Mouse (Mus musculus) kidney, embryonic 14.5 days (tissue): ENCODE data around the gene Prss12. TPM values are rescaled to one million over a fixed set of nuclear protein-coding genes. Genes with fewer than 3 reads are reported as not detected.

Experiments
- ATAC-seq: fragments of 200-750 bp; cut with Nextera tagmentation; 2 replicates; pipeline ENCODE4 v1.8.0; 2017; ENCODE audit warnings: moderate number of reproducible peaks, mild to moderate bottlenecking, moderate TSS enrichment, moderate library complexity; ENCODE audit not compliant: low FRiP score, low TSS enrichment
- H3K27ac ChIP-seq: fragments of 300-500 bp; sonication (generic); 2 replicates; pipeline ENCODE4 v1.5.1; 2014; ENCODE audit warnings: low read depth, mild to moderate bottlenecking, low read length, moderate library complexity, mixed read lengths
- H3K27me3 ChIP-seq: fragments of 300-500 bp; sonication (generic); 2 replicates; pipeline ENCODE4 v1.6.1; 2014; ENCODE audit warnings: mild to moderate bottlenecking, low read length; ENCODE audit not compliant: control insufficient read depth, insufficient read depth
- H3K36me3 ChIP-seq: fragments of 300-500 bp; sonication (generic); 2 replicates; pipeline ENCODE4 v1.6.1; 2014; ENCODE audit warnings: low read length, mixed read lengths; ENCODE audit not compliant: control insufficient read depth, insufficient read depth
- H3K4me1 ChIP-seq: fragments of 300-500 bp; sonication (generic); 2 replicates; pipeline ENCODE4 v1.6.1; 2014; ENCODE audit warnings: low read length, mixed read lengths; ENCODE audit not compliant: control insufficient read depth, insufficient read depth
- H3K4me2 ChIP-seq: fragments of 300-500 bp; sonication (generic); replicated peaks from 2 replicates; pipeline ENCODE4 v1.6.1; 2014; ENCODE audit warnings: low read depth, mild to moderate bottlenecking, low read length
- H3K4me3 ChIP-seq: fragments of 300-500 bp; sonication (generic); 2 replicates; pipeline ENCODE4 v1.5.1; 2014; ENCODE audit warnings: mild to moderate bottlenecking, low read length
- H3K9ac ChIP-seq: fragments of 300-500 bp; sonication (generic); 2 replicates; pipeline ENCODE4 v1.6.1; 2014; ENCODE audit warnings: low read depth, mild to moderate bottlenecking, low read length, moderate library complexity
- H3K9me3 ChIP-seq: fragments of 300-500 bp; sonication (generic); 2 replicates; pipeline ENCODE4 v1.6.1; 2016; ENCODE audit warnings: low read length; ENCODE audit not compliant: control insufficient read depth
- WGBS: fragments of 180-500 bp; shearing (Covaris S2); extraction: QIAGEN DNeasy Blood & Tissue Kit; methylation state at CpG from one replicate; pipeline ENCODE4 v1.1.7; 2014; 5-methylcytosine and 5-hydroxymethylcytosine counted together
- polyA plus RNA-seq: library from polyadenylated mRNA; unstranded; fragments of >200 nt; fragmentation: Nextera tagmentation; extraction: Ambion mirVana; gene quantifications from 2 replicates; pipeline ENCODE4 v1.2.1, GENCODE M21; 2014

Prss12 gene
- 2.3 and 2.9 TPM in 2 replicates for polyA plus RNA-seq

GRCm38 (mm10) chr3:123446708-123447537 is at the start of gene Prss12:
TSS of gene Prss12 (plus strand) at chr3:123446913.
- H3K27ac ChIP-seq: no peak within 1 kb of the TSS
- peak within 1 kb of the TSS; percentile 65 for H3K9ac ChIP-seq
- H3K36me3 ChIP-seq: no peaks in the 10 kb centered on the region
- peaks cover 9% of the 10 kb centered on the region for H3K27me3 ChIP-seq
- peak; percentile 80 for ATAC-seq
- peak within 1 kb of the TSS; percentile 100 for H3K4me2 ChIP-seq
- no peaks in the 10 kb centered on the region for H3K9me3 ChIP-seq
- H3K4me3 ChIP-seq: peak within 1 kb of the TSS; percentile 68
- under 1% methylated on average over 68 of the region's 84 CpGs for WGBS
- H3K4me1 ChIP-seq: 0 out of 2 replicates have a peak, but pooled peaks cover 6% of the 10 kb centered on the region

DNA sequence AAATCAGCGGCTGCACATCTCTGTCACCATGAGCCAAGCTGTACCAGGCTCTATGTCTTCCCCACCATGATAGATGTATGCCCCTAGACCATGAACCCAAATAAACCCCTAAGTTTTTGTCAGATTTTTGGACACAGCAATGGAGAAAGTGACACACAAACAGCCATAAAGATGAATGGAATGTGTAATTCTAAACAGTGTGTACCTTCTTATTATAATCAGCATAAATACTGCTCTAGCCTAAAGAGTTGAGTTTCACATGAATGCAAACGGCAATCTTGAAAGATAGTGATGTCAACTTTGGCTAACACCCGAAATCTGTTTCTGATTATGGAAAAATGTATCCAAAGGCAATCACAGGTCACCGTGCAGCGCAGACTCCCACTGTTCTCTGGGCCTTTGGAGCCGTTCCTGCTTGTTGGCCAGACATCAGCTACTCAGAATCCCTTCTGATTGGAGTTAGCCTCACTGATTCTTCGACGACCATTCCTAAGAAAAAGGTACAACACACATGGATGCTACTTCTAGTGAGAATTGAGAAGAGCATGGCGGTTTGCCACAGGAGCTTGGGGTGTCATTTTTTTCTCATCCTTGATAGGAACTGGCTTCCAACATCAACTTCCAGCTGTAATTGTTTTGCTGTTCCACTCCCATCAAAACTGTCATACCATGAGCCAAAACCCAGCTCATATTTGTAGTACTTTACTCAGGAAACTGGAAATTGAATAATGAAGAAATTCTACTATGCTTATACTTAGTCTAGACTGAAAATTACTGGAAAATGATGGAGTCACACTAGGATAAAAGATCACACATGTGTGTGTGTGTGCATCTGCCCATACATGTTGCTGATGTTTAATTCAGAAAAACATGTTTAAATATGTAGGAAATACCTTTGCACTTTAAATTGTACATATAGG is 48.9 kb upstream of the Prss12 start:
- Histone ChIP-seq H3K27ac (no peak overlapping the region), H3K36me3 (no peaks in the 10 kb centered on the region), H3K4me1 (no peaks in the 10 kb centered on the region), H3K4me2 (no peak overlapping the region), H3K27me3 (no peaks in the 10 kb centered on the region; the same call in 1 of the 2 replicates), H3K4me3 (no peak overlapping the region), H3K9me3 (no peaks in the 10 kb centered on the region), H3K9ac (no peak overlapping the region)
- WGBS: 80% methylated on average over 9 of the region's 9 CpGs
- no peak for ATAC-seq

DNA sequence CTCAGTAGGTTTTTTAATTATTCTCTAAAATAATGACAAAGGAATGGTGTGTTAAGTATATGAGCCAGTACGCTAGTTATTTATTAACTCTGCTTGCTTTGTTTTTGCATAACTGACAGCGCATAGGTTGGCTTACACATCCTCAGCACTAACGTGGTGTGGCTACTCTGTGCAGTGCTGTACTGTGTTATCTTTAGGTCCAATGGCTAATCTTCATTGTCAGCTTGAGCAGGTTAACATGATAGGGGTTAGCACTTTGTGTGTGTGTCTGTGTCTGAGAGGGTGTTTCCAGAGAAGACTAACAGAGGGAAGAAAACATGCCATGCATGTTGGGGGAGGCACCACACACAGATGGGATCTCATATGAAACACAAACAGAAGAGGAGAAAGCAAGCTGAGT is 41.8 kb upstream of the Prss12 start:
- H3K9ac ChIP-seq: no peak overlapping the region
- H3K27ac ChIP-seq: no peak overlapping the region
- no peak overlapping the region for H3K4me2 ChIP-seq
- no peaks in the 10 kb centered on the region for H3K36me3 ChIP-seq
- H3K9me3 ChIP-seq: no peaks in the 10 kb centered on the region
- ATAC-seq: no peak
- WGBS: 72% methylated on average over 3 of the region's 3 CpGs
- H3K27me3 ChIP-seq: no peaks in the 10 kb centered on the region
- H3K4me1 ChIP-seq: no peaks in the 10 kb centered on the region
- no peak overlapping the region for H3K4me3 ChIP-seq

GRCm38 (mm10) chr3:123411821-123412578 is 34.7 kb upstream of the Prss12 start:
- peak overlapping the region; percentile 71; the same call in 1 of the 2 replicates for H3K27ac ChIP-seq
- H3K36me3 ChIP-seq: no peaks in the 10 kb centered on the region
- no peak overlapping the region for H3K9ac ChIP-seq
- ATAC-seq: peak; percentile 57; the same call in 1 of the 2 replicates
- no peaks in the 10 kb centered on the region for H3K27me3 ChIP-seq
- WGBS: 67% methylated on average over 6 of the region's 6 CpGs
- H3K4me1 ChIP-seq: no peaks in the 10 kb centered on the region
- no peak overlapping the region for H3K4me3 ChIP-seq
- H3K4me2 ChIP-seq: no peak overlapping the region
- H3K9me3 ChIP-seq: peaks cover 4% of the 10 kb centered on the region; the same call in 1 of the 2 replicates

- no peaks in the 10 kb centered on the region for H3K36me3 ChIP-seq
- WGBS: 55% methylated on average over 5 of the region's 5 CpGs
- H3K27ac ChIP-seq: no peak overlapping the region
- no peaks in the 10 kb centered on the region for H3K4me1 ChIP-seq
- H3K4me2 ChIP-seq: no peak overlapping the region
- H3K9me3 ChIP-seq: peaks cover 4% of the 10 kb centered on the region; the same call in 1 of the 2 replicates
- H3K4me3 ChIP-seq: no peak overlapping the region
- ATAC-seq: no peak; the same call in 1 of the 2 replicates
- no peak overlapping the region for H3K9ac ChIP-seq
- no peaks in the 10 kb centered on the region for H3K27me3 ChIP-seq
Observed at GRCm38 (mm10) chr3:123413173-123413572, 33.5 kb upstream of the Prss12 start.

GRCm38 (mm10) chr3:123425647-123426046 is 21.1 kb upstream of the Prss12 start:
- Histone ChIP-seq H3K27me3 (no peaks in the 10 kb centered on the region), H3K4me1 (no peaks in the 10 kb centered on the region), H3K27ac (no peak overlapping the region), H3K9me3 (no peaks in the 10 kb centered on the region), H3K4me2 (no peak overlapping the region), H3K4me3 (no peak overlapping the region), H3K9ac (no peak overlapping the region), H3K36me3 (no peaks in the 10 kb centered on the region)
- ATAC-seq: no peak
- 63% methylated on average over 2 of the region's 2 CpGs for WGBS

GRCm38 (mm10) chr3:123428005-123428404 is 18.7 kb upstream of the Prss12 start:
- Histone ChIP-seq H3K36me3 (no peaks in the 10 kb centered on the region), H3K4me2 (no peak overlapping the region), H3K4me3 (no peak overlapping the region), H3K4me1 (no peaks in the 10 kb centered on the region), H3K9ac (no peak overlapping the region), H3K9me3 (no peaks in the 10 kb centered on the region), H3K27me3 (no peaks in the 10 kb centered on the region), H3K27ac (no peak overlapping the region)
- ATAC-seq: no peak
- WGBS: 55% methylated on average over 4 of the region's 4 CpGs

DNA sequence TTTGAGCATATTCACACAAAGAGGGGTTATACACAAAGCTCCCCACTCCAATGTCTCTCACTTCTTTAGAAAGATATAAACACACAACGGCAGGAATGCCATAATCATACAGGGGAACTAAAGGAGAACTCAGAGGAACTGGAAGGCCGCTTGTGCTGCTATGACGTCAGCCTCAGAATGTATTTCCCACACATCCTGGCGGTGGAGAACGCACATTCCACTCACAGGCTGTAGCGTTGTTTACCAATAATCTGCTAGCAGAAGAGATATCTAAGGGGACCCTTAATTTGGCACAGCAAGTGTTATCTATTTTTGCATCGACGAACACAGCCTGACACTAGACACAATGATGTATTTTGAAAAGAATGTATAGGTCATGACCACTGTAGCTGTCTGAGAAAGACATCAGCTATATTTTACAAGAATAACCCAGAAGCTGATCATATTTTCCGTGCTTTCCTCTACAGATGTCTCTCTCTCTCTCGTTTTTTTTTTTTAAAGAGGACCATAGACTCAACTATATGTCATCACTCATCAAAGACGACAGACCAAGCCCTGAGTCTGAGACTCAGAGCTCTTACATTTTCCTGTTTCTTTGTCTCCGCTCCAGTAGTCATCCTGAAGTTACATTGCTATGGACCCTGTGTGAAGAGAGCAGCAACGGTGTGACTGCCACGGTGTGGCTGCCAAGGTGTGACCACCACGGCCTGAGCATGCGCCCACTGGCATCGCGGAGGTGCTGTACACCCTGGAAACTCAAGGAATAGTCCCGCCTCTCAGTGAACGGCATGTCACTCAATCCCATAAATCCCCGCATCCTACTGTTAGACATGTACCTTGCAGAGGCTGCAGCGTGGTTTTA is 16.9 kb upstream of the Prss12 start:
- Histone ChIP-seq H3K27me3 (no peaks in the 10 kb centered on the region), H3K4me2 (no peak overlapping the region), H3K4me1 (no peaks in the 10 kb centered on the region), H3K9ac (no peak overlapping the region), H3K4me3 (no peak overlapping the region), H3K27ac (no peak overlapping the region), H3K9me3 (no peaks in the 10 kb centered on the region), H3K36me3 (no peaks in the 10 kb centered on the region)
- 74% methylated on average over 22 of the region's 22 CpGs for WGBS
- ATAC-seq: no peak; the same call in 1 of the 2 replicates
